Mouse (Mus musculus) intestine, embryonic 16.5 days (tissue): ENCODE measurements around the gene Glrb. TPM values are rescaled to one million over a fixed set of nuclear protein-coding genes. Genes with fewer than 3 reads are reported as not detected.

ENCODE experiments used
- ATAC-seq: fragments of 200-750 bp; cut with Nextera tagmentation; 2 replicates; pipeline ENCODE4 v1.8.0; 2017; ENCODE audit warnings: moderate TSS enrichment, moderate library complexity
- H3K27ac ChIP-seq: fragments of 300-500 bp; sonication (generic); 2 replicates; pipeline ENCODE4 v1.5.1; 2014; ENCODE audit warnings: mild to moderate bottlenecking, low read length
- H3K27me3 ChIP-seq: fragments of 300-500 bp; sonication (generic); replicated peaks from 2 replicates; pipeline ENCODE4 v1.6.1; 2014; ENCODE audit warnings: low read length, control low read depth, mixed read lengths; ENCODE audit not compliant: control insufficient read depth, insufficient read depth
- H3K36me3 ChIP-seq: fragments of 300-500 bp; sonication (generic); 2 replicates; pipeline ENCODE4 v1.6.1; 2014; ENCODE audit warnings: low read length, control low read depth; ENCODE audit not compliant: control insufficient read depth, insufficient read depth
- H3K4me1 ChIP-seq: fragments of 300-500 bp; sonication (generic); 2 replicates; pipeline ENCODE4 v1.6.1; 2014; ENCODE audit warnings: low read length, control low read depth, mixed read lengths; ENCODE audit not compliant: control insufficient read depth, insufficient read depth
- H3K4me2 ChIP-seq: fragments of 300-500 bp; sonication (generic); 2 replicates; pipeline ENCODE4 v1.6.1; 2014; ENCODE audit warnings: low read depth, low read length, control low read depth
- H3K4me3 ChIP-seq: fragments of 300-500 bp; sonication (generic); 2 replicates; pipeline ENCODE4 v1.5.1; 2014; ENCODE audit warnings: mild to moderate bottlenecking, low read length
- H3K9ac ChIP-seq: fragments of 300-500 bp; sonication (generic); 2 replicates; pipeline ENCODE4 v1.6.1; 2014; ENCODE audit warnings: low read depth, low read length
- H3K9me3 ChIP-seq: fragments of 300-500 bp; sonication (generic); 2 replicates; pipeline ENCODE4 v1.6.1; 2016; ENCODE audit warnings: low read length, control low read depth; ENCODE audit not compliant: control insufficient read depth
- WGBS: fragments of 180-500 bp; shearing (Covaris S2); extraction: QIAGEN DNeasy Blood & Tissue Kit; methylation state at CpG from one replicate; pipeline ENCODE4 v1.1.7; 2014; 5-methylcytosine and 5-hydroxymethylcytosine counted together
- polyA plus RNA-seq: library from polyadenylated mRNA; unstranded; fragments of >200 nt; fragmentation: Nextera tagmentation; extraction: Ambion mirVana; gene quantifications from 2 replicates; pipeline ENCODE4 v1.2.1, GENCODE M21; 2015

Gene Glrb
- polyA plus RNA-seq, 1 experiment from 2014 or later = 2.3 TPM

DNA sequence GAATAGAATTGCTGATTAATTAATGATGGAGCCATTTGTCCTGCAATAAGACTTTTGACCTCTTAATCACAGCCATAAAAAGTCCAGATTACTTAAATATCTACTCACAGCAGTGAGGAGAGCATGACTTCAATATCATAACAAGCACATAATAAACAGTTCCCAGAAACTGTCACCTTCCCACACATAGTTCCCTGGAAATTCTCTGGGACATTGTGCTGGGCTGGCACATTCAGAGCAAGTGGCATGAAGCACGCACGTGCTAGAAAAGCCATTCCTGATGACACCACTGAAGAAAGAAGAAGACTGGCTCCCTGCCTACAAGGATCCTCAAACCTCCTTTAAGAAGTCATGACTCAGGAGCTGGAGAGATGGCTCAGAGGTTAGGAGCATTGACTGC lies 67.8 kb downstream of the Glrb start:
- ATAC-seq = peak; percentile 64
- Histone ChIP-seq H3K4me1 (no peaks in the 10 kb centered on the region), H3K36me3 (no peaks in the 10 kb centered on the region), H3K27ac (no peak overlapping the region), H3K9me3 (no peaks in the 10 kb centered on the region), H3K9ac (no peak overlapping the region), H3K27me3 (no peaks in the 10 kb centered on the region), H3K4me2 (no peak overlapping the region), H3K4me3 (no peak overlapping the region)
- 69% methylated on average over 2 of the region's 2 CpGs for WGBS

DNA sequence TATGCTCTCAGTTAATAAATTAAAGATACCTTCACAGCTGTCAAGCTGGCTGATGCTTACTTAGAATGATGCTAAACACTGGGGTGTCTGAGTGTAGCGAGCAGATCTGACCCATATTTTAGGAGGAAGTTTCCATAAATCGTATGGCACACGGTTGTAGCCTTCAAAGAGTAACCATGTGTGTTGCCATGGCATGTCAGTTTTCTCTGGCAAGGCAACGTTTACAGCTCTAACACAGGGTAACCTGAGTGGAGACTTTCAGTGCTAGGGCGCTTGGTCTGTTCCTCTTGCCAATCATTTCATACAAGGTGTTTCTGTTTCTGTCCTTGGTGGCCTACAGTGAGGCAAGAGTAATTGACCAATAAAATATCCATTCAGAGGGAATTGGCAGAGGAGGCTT lies 73.6 kb downstream of the Glrb start:
- Histone ChIP-seq H3K4me2 (no peak overlapping the region), H3K27ac (no peak overlapping the region), H3K9ac (no peak overlapping the region), H3K36me3 (no peaks in the 10 kb centered on the region), H3K9me3 (no peaks in the 10 kb centered on the region), H3K4me3 (no peak overlapping the region), H3K4me1 (no peaks in the 10 kb centered on the region), H3K27me3 (no peaks in the 10 kb centered on the region)
- WGBS = 68% methylated on average over 5 of the region's 5 CpGs
- ATAC-seq = no peak

DNA sequence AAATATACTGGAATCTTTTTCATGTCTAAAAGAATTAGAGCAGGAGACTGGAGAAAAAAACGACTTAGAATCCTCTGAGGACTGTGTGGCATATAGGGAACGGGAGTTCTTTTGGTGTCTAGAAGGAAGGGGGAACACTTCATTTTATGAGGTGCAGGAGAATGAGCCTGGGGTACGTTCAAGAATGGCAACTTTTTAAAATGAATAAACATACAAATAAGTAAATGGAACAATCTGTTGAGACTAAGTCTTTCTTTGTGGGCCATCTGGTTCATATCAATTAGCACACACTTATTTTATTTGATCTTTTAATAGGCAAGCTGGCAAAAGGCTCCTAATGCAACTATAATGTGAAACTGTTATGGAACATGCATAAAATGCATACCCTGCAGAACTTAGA lies 75.9 kb downstream of the Glrb start:
- no peaks in the 10 kb centered on the region for H3K4me1 ChIP-seq
- H3K27ac ChIP-seq = no peak overlapping the region
- ATAC-seq = no peak
- 50% methylated on average over 3 of the region's 3 CpGs for WGBS
- H3K4me3 ChIP-seq = no peak overlapping the region
- no peaks in the 10 kb centered on the region for H3K27me3 ChIP-seq
- no peak overlapping the region for H3K9ac ChIP-seq
- no peak overlapping the region for H3K4me2 ChIP-seq
- H3K36me3 ChIP-seq = no peaks in the 10 kb centered on the region
- H3K9me3 ChIP-seq = no peaks in the 10 kb centered on the region

DNA sequence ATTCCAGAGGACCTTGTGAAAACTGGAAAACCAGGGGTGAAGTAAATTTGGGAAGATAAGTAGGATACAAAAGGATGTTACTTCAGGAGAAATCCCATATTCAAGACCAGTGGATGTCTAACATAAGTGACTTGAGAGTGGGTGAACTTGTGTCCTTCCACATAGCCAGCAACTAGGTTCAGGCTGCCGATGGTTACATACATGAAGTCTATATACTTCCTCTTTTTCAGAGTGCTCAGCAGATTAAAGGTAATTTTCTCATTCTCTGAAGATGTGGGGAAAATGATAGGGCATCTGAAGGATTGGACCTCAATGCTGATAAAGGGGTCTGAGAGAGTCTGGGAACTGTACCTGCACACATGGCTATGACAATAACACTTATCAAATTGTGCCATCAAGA lies 89.5 kb downstream of the Glrb start:
- WGBS = 96% methylated on average over 1 of the region's 1 CpGs
- ATAC-seq = no peak

DNA sequence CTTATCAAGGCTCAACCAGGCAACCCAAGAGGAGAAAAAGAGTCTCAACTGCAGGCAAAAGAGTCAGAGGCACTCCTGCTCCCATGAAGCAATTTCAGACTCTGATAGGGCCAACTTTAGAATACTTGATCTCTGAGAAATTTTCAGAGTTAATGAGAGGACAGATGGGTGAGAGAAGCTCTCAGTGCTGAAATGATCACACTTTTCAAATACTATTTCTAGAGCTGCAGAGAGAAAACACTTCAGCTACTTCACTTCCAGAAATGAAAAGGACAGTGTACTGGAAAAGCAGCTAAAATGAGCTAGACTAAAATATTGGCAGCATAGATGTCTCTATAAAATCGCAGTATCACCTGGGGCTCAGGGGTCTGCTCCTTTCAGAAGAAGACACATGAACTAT lies 94.8 kb downstream of the Glrb start:
- Histone ChIP-seq H3K27me3 (no peaks in the 10 kb centered on the region), H3K9ac (no peak overlapping the region), H3K27ac (no peak overlapping the region), H3K4me2 (no peak overlapping the region), H3K4me1 (no peaks in the 10 kb centered on the region), H3K4me3 (no peak overlapping the region), H3K36me3 (no peaks in the 10 kb centered on the region), H3K9me3 (no peaks in the 10 kb centered on the region)
- ATAC-seq = no peak
- 88% methylated on average over 1 of the region's 1 CpGs for WGBS

More for the DNA sequence above, 89.5 kb downstream of the Glrb start:
- Histone ChIP-seq H3K27me3 (no peaks in the 10 kb centered on the region), H3K27ac (no peak overlapping the region), H3K4me1 (no peaks in the 10 kb centered on the region), H3K36me3 (no peaks in the 10 kb centered on the region), H3K4me2 (no peak overlapping the region), H3K9me3 (no peaks in the 10 kb centered on the region), H3K9ac (no peak overlapping the region), H3K4me3 (no peak overlapping the region)

DNA sequence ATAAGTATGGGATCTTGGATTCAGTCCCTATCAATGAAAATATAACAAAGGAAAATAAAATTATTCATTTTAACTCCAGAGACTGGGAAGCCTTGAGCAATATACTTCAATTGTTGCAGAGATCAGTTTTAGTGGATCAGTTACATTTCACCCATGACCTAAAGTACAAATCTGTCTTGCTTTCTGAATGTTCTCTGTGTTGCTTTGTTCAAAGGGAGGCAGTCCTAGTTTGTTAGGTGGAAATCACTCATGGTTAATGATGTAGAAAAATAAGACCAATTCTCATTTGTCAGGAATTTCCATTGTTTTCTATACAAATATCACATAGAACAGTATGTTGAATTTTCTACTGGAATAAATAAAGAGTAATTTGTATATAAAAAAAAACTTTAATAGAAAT lies 99.7 kb downstream of the Glrb start:
- Histone ChIP-seq H3K4me1 (no peaks in the 10 kb centered on the region), H3K9ac (no peak overlapping the region), H3K4me3 (no peak overlapping the region), H3K27me3 (no peaks in the 10 kb centered on the region), H3K4me2 (no peak overlapping the region), H3K9me3 (no peaks in the 10 kb centered on the region), H3K27ac (no peak overlapping the region), H3K36me3 (no peaks in the 10 kb centered on the region)
- no peak for ATAC-seq

DNA sequence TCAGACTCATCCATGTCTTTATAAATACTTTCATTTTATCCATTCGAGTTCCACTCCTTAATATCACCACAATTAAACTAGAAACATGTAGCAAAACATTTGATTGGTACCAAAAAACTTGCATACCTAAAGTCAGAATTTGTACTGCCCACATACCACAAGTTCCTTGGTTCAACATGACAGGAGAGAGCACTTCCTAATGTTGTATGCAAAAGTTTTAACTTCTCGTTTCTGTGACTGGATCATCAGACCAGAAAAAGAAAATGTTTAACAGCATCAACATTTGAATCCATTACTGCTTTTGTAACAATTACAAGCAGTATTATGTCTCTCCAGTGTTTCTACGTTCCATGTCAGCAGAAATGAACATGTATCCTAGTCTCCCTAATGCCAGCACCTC lies 101.2 kb downstream of the Glrb start:
- Histone ChIP-seq H3K27me3 (no peaks in the 10 kb centered on the region), H3K4me2 (no peak overlapping the region), H3K4me1 (no peaks in the 10 kb centered on the region), H3K9me3 (no peaks in the 10 kb centered on the region), H3K36me3 (no peaks in the 10 kb centered on the region), H3K9ac (no peak overlapping the region), H3K4me3 (no peak overlapping the region), H3K27ac (no peak overlapping the region)
- ATAC-seq = no peak
- WGBS = 71% methylated on average over 3 of the region's 3 CpGs

DNA sequence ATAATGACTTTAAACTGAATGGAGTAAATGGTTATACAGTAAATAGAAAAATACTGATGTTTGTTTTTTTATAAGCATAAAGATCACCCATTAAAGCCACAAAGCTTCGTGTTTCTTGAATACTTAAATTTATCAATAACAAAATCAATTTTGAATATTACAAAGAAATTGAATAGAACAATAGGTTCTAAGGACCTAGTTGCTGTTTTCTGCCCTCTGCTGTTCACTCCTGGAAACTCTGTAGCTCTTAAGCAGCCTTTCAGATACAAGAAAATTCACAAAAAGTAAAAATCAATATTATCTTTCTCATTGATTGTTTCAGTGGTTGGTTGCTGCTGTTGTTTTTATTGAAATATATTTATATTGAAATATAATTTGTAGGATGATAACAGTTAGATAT lies 108.1 kb downstream of the Glrb start:
- Histone ChIP-seq H3K4me2 (no peak overlapping the region), H3K27me3 (peaks cover 17% of the 10 kb centered on the region; the same call in 1 of the 2 replicates), H3K9me3 (no peaks in the 10 kb centered on the region), H3K36me3 (no peaks in the 10 kb centered on the region), H3K9ac (no peak overlapping the region), H3K27ac (no peak overlapping the region), H3K4me1 (peaks cover 13% of the 10 kb centered on the region), H3K4me3 (no peak overlapping the region)
- ATAC-seq = no peak
- 12% methylated on average over 1 of the region's 1 CpGs for WGBS

DNA sequence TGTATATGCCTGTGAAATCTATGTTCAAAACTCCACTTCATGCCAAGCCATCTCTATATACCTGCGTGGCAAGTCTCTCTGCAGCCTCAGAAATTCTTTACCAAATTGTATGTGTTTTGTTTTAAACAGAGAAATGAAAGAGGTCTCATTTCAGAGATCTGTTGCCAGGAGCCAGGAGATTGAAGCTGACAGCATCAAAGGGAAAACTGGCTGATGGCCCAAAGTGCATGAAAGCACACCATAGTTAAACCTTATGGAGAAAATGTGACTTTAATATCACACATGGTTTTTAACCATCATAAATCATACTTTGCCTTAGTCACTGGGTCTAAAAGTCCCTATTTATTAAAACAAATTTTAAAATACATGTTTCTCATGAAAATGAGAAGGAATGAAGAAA lies 109.6 kb downstream of the Glrb start:
- H3K9me3 ChIP-seq = no peaks in the 10 kb centered on the region
- no peak overlapping the region for H3K4me3 ChIP-seq
- H3K9ac ChIP-seq = no peak overlapping the region
- peaks cover 14% of the 10 kb centered on the region for H3K4me1 ChIP-seq
- 60% methylated on average over 1 of the region's 1 CpGs for WGBS
- no peak overlapping the region for H3K4me2 ChIP-seq
- no peaks in the 10 kb centered on the region for H3K36me3 ChIP-seq
- H3K27me3 ChIP-seq = peaks cover 20% of the 10 kb centered on the region; the same call in 1 of the 2 replicates
- ATAC-seq = no peak
- H3K27ac ChIP-seq = no peak overlapping the region

DNA sequence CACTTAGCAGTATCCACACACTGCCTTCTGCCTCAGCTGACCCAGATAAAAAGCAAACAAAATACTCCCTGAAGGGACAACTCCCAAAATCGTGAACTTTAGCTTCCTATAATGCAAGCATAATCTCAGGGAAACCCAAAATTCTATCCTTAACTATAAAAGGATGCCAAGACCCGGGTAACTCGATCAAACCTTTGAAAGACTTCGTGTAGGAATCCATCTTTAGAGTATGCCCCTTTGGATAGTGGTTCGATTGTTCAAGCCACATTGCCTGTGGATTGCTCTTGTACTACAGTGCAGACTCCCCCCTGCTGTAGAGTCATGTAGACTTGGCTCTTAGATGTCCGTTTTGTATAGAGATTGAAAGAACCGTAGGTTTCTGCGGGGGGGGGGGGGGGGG lies 110.2 kb downstream of the Glrb start:
- H3K4me2 ChIP-seq = no peak overlapping the region
- peak overlapping the region; percentile 49; the same call in 1 of the 2 replicates for H3K4me3 ChIP-seq
- H3K36me3 ChIP-seq = no peaks in the 10 kb centered on the region
- ATAC-seq = no peak; the same call in 1 of the 2 replicates
- peaks cover 14% of the 10 kb centered on the region for H3K4me1 ChIP-seq
- H3K27ac ChIP-seq = no peak overlapping the region
- H3K9me3 ChIP-seq = no peaks in the 10 kb centered on the region
- peaks cover 20% of the 10 kb centered on the region; the same call in 1 of the 2 replicates for H3K27me3 ChIP-seq
- WGBS = 54% methylated on average over 8 of the region's 8 CpGs
- H3K9ac ChIP-seq = no peak overlapping the region
